Mouse (Mus musculus) heart, adult 2 months (tissue): ENCODE data around the gene Nrap.

Experiments
- CTCF ChIP-seq: fragments of 200-600 bp; IDR thresholded peaks from 2 replicates; pipeline ENCODE4 v1.8.1; 2022; ENCODE audit warnings: antibody characterized with exemption, mild to moderate bottlenecking, moderate library complexity
- EP300 ChIP-seq: fragments of 200-500 bp; IDR thresholded peaks from 2 replicates; pipeline ENCODE4 v1.6.1; 2011; ENCODE audit warnings: low read depth, low read length, control low read depth; ENCODE audit not compliant: insufficient read depth
- POLR2A ChIP-seq: fragments of 200-500 bp; IDR thresholded peaks from 2 replicates; pipeline ENCODE4 v1.6.1; 2011; ENCODE audit warnings: mild to moderate bottlenecking, low read depth, low read length, control low read depth; ENCODE audit not compliant: insufficient read depth

DNA sequence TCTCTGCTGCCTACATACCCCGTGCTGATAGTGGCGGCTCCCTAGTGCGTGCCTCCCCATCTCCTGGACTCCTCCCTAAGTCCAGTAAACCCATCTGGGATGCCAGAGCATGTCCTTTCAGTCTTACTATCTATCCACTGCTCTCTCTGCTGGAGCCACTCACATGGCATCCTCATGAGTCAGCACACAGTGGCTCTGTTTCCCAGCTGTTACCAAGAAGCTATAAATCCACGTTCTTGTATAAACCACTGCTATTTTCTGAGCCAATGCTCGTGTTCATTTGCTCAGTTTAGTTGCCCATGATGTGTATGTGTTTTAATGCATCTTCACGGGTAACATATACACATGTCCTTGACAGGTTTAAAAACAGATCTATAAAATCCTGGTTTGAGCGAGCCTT lies 22.1 kb downstream of the Nrap start:
- TF ChIP-seq POLR2A (no peak), CTCF (no peak), EP300 (no peak)
